Mouse (Mus musculus) gastrocnemius, postnatal 25 days (tissue): ENCODE results near the gene Pou1f1. TPM values are rescaled to one million over a fixed set of nuclear protein-coding genes. Genes with fewer than 3 reads are reported as not detected.

Experiments used
- DNase-seq: peaks from one replicate; pipeline ENCODE4 v3.0.0; 2022
- total RNA-seq, 2 experiments: library from RNA; stranded (reverse); gene quantifications; 1 replicate in 1 of 2; 2 replicates in 1 of 2; pipeline ENCODE4 v1.2.3; 2021

Gene Pou1f1
- total RNA-seq, 2 experiments from 2014 or later, result not detected

DNA sequence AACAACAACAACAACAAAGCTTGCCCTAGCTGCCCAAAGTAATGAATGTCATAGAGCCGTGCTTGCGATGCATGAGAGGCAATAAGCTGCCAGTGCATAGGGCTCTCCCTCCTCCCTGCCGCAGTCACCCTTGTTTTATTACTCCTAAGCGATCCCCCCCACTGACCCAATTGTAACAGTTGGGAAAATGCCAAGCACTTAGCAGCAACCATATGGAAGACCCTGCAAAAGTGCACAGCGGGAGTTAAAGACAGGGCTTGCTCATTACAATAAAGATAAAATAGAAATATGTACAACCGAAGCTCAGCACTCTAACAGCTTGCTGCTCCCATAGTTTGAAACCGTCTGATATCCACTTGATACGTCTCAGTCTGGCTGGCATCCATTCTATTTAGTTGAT is 44.0 kb downstream of the Pou1f1 start:
- no peak for DNase-seq

DNA sequence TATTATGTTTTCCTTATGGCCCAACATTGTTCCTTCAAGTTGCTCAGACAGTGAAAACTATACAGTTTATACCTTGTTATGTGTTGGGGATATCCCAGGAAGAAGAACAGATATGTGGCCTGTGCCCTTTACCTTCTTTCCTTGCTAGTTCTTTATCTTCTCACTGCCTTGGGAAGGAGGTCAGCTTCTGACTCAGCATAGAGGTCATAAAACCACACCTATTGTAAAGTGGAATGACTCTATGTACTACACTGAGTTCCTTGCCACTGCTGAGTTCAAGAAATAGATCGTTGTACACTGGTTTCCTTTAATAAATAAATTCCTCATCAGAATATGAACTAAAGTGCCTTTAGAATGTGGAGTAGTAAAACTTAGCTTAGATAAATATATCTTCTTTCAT is 44.6 kb downstream of the Pou1f1 start:
- DNase-seq, result no peak

DNA sequence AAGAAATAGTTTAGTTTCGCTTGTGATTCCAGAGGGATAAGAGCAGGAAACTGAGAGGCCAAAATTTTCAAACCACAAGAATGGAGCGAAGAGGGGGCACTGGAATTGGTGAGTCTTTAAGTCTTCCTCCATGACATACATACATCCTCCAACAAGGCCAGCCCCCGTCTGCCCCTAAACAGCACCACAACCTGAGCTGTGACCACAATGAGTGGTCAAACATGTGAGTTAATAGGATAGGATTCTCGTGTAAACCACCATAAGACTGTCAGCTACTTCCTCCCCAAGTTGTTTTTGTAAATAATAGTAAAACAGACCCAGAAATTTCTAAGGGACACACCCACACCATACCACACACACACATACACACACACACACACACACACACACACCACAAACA is 48.5 kb downstream of the Pou1f1 start:
- DNase-seq, result no peak

DNA sequence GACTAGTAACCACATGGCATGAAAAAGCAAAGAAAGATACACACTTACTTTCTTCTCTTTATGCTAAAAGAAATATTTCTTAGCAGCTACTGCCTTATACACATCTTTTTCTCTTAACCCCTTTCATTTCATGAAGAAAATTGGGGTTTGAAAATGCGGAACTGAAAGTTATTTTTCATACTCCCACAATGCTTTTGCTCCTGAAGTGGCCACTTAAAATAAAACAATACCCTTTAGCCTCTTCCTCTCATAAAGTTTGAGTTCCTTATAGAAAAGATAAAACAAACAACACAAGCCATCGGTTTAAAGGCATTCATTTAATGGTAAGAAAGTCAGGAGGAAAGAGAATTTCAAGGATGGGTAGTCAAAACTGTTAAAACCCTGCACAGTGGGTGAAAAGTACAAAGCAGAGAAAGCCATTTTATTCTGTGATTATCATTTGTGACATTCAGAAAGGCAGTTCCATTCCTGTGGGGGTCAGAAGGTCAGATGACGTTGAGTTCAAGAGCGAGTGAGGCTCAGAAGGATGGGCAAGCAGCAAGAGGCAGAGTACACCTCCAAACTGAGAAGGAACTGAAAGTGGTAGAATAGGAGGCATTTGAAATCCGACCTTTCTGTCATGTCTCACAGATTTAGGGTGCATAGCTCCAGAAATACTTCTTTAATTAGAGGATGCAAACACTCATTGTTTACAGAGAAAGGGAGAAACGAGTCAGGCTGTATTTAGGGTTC is 57.2 kb downstream of the Pou1f1 start:
- DNase-seq, result no peak

Other genes with a start within 250 kb of the Pou1f1 start
- gene Chmp2b, start 42.2 kb downstream of the Pou1f1 start, total RNA-seq, result 10 to 100 TPM; 30.1 to 31.4 TPM